In the genomic region with DNA sequence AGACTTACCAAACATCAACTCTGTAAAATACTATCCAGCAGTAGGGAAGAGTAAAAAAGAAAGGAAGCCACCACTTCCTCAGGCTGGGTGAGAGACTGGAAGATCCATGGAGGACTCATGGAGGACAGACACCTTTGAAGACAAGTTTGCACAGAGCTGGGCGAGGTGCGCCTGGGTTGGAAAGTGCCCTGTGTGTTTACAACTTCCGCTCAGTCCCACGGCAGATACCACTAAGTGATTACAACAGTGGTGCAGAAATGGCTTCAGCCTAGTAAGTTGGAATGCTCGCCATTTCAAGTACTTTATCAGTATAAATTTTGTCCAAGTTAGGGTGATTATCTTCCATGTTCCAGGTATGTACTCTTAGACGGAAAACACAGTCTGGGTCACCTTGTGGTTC, we compare ENCODE assay signal across 22 mouse cellular contexts.
DNase-seq lines count a peak whose midpoint lies in the region; ATAC-seq and TF ChIP-seq lines count a peak whose summit lies in the region.
"Had no signal": no experiment of that assay in that cellular context is flagged by ENCODE, and none has a peak within 500 bp of the region (broad histone marks: within the 10 kb centered on the region; RNA-seq: fewer than 3 reads in every experiment).

No protein-coding gene starts in this region.

- no peak overlapping the region for H3K4me3 ChIP-seq in heart, embryonic 13.5 days
- H3K4me3 ChIP-seq in liver, embryonic 12.5 days, result no peak overlapping the region
- no peak overlapping the region for H3K4me3 ChIP-seq in liver, postnatal 0 days (ENCODE audit: low read depth, low read length)
- H3K4me3 ChIP-seq in intestine, embryonic 16.5 days (ENCODE audit: low read length), result no peak overlapping the region
- no peak overlapping the region for H3K4me3 ChIP-seq in left cerebral cortex, adult 2 months
- H3K4me3 ChIP-seq: embryonic facial prominence, embryonic 15.5 days; gastrocnemius, adult 2 months; hindbrain, embryonic 15.5 days; limb, embryonic 15.5 days; midbrain, embryonic 10.5 days; stomach, embryonic 15.5 days had no signal

- H3K4me1 ChIP-seq in heart, embryonic 13.5 days, result peaks cover 67% of the 10 kb centered on the region
- H3K4me1 ChIP-seq in liver, embryonic 12.5 days, result peaks cover 26% of the 10 kb centered on the region
- peaks cover 4% of the 10 kb centered on the region for H3K4me1 ChIP-seq in liver, postnatal 0 days (ENCODE audit: insufficient read depth)
- H3K4me1 ChIP-seq in intestine, embryonic 16.5 days (ENCODE audit: control insufficient read depth, insufficient read depth, low read length), result peaks cover 2% of the 10 kb centered on the region; the same call in 1 of the 2 replicates
- H3K4me1 ChIP-seq: embryonic facial prominence, embryonic 15.5 days; limb, embryonic 15.5 days; stomach, embryonic 15.5 days had no signal

- no peaks in the 10 kb centered on the region for H3K27me3 ChIP-seq in heart, embryonic 13.5 days (replicated peaks)
- no peaks in the 10 kb centered on the region for H3K27me3 ChIP-seq in liver, embryonic 12.5 days (replicated peaks)
- H3K27me3 ChIP-seq in liver, postnatal 0 days (ENCODE audit: insufficient read depth, low read length), result no peaks in the 10 kb centered on the region
- H3K27me3 ChIP-seq in intestine, embryonic 16.5 days (replicated peaks; ENCODE audit: control insufficient read depth, insufficient read depth, low read length), result no peaks in the 10 kb centered on the region
- H3K27me3 ChIP-seq: embryonic facial prominence, embryonic 15.5 days; hindbrain, embryonic 15.5 days; limb, embryonic 15.5 days; stomach, embryonic 15.5 days had no signal

- no peaks in the 10 kb centered on the region for H3K9me3 ChIP-seq in heart, embryonic 13.5 days
- H3K9me3 ChIP-seq in liver, embryonic 12.5 days (replicated peaks), result no peaks in the 10 kb centered on the region
- H3K9me3 ChIP-seq in liver, postnatal 0 days (ENCODE audit: low read length), result no peaks in the 10 kb centered on the region
- H3K9me3 ChIP-seq in intestine, embryonic 16.5 days (ENCODE audit: control insufficient read depth, low read length), result no peaks in the 10 kb centered on the region
- H3K9me3 ChIP-seq: embryonic facial prominence, embryonic 15.5 days; hindbrain, embryonic 15.5 days; limb, embryonic 15.5 days; midbrain, embryonic 10.5 days; stomach, embryonic 15.5 days had no signal

- no peak for TF ChIP-seq CTCF in liver, postnatal 0 days (IDR thresholded peaks at IDR 0.05; ENCODE audit: low read depth)
- no peak for TF ChIP-seq CTCF in left cerebral cortex, adult 2 months (IDR thresholded peaks at IDR 0.05)

- intact Hi-C loops in left cerebral cortex, adult 2 months (cut with DNase I), result no loop called here

- peak overlapping the region; percentile 46 for H3K27ac ChIP-seq in heart, embryonic 13.5 days (replicated peaks)
- H3K27ac ChIP-seq in liver, embryonic 12.5 days, result peak overlapping the region; percentile 41; the same call in 1 of the 2 replicates
- H3K27ac ChIP-seq in liver, postnatal 0 days (ENCODE audit: low read depth), result no peak overlapping the region
- no peak overlapping the region for H3K27ac ChIP-seq in intestine, embryonic 16.5 days (ENCODE audit: low read length)
- H3K27ac ChIP-seq in left cerebral cortex, adult 2 months, result no peak overlapping the region
- H3K27ac ChIP-seq: embryonic facial prominence, embryonic 15.5 days; gastrocnemius, adult 2 months; hindbrain, embryonic 15.5 days; kidney, postnatal 0 days; limb, embryonic 15.5 days; midbrain, embryonic 10.5 days; stomach, embryonic 15.5 days had no signal

- H3K4me2 ChIP-seq in heart, embryonic 13.5 days, result peak overlapping the region; percentile 50
- H3K4me2 ChIP-seq in liver, embryonic 12.5 days, result no peak overlapping the region
- no peak overlapping the region for H3K4me2 ChIP-seq in liver, postnatal 0 days (ENCODE audit: low read depth, low read length)
- no peak overlapping the region for H3K4me2 ChIP-seq in intestine, embryonic 16.5 days (ENCODE audit: low read depth, low read length)
- H3K4me2 ChIP-seq: embryonic facial prominence, embryonic 15.5 days; hindbrain, embryonic 15.5 days; limb, embryonic 15.5 days; stomach, embryonic 15.5 days had no signal

- TF ChIP-seq EP300 in liver, postnatal 0 days (IDR thresholded peaks at IDR 0.05; ENCODE audit: low read depth), result no peak

- 50% methylated on average over 6 of the region's 6 CpGs for WGBS in heart, embryonic 13.5 days
- WGBS in liver, embryonic 12.5 days (ENCODE audit: insufficient replicate concordance), result 47% methylated on average over 6 of the region's 6 CpGs
- WGBS in liver, postnatal 0 days (ENCODE audit: insufficient replicate concordance), result 48% methylated on average over 6 of the region's 6 CpGs
- WGBS in intestine, embryonic 16.5 days, result 64% methylated on average over 6 of the region's 6 CpGs

- DNase-seq in heart, adult 11 months, result no peak
- no peak for DNase-seq in liver, postnatal 0 days
- no peak for DNase-seq in adrenal gland, postnatal 4 days (ENCODE audit: low spot score in 2 of 2)
- no peak for DNase-seq in left cerebral cortex, adult 2 months (ENCODE audit: extremely low spot score in 1 of 2, low spot score in 2 of 2)
- DNase-seq: adrenal gland, postnatal 36 days; B cell, adult 2 months; cerebellum, adult 18-20 months; cerebellum, postnatal 25 days; gastrocnemius, adult 2 months; kidney, adult 11 months; layer of hippocampus, postnatal 36 days; lung, postnatal 10 days; thymus, adult 18-20 months had no signal

- H3K9ac ChIP-seq in heart, embryonic 13.5 days, result no peak overlapping the region; the same call in 1 of the 2 replicates
- no peak overlapping the region for H3K9ac ChIP-seq in liver, embryonic 12.5 days
- no peak overlapping the region for H3K9ac ChIP-seq in liver, postnatal 0 days (replicated peaks)
- H3K9ac ChIP-seq in intestine, embryonic 16.5 days (ENCODE audit: low read depth, low read length), result no peak overlapping the region
- H3K9ac ChIP-seq: embryonic facial prominence, embryonic 15.5 days; hindbrain, embryonic 15.5 days; limb, embryonic 15.5 days; stomach, embryonic 15.5 days had no signal

- no peak for ATAC-seq in heart, embryonic 13.5 days (ENCODE audit: extremely low read depth, insufficient number of reproducible peaks, low FRiP score, low TSS enrichment)
- peak; percentile 50; the same call in 1 of the 2 replicates for ATAC-seq in liver, embryonic 12.5 days
- ATAC-seq in liver, postnatal 0 days, result no peak
- ATAC-seq in intestine, embryonic 16.5 days, result 0 out of 2 replicates have a peak, but pooled peaks have one; percentile 36

- H3K36me3 ChIP-seq in heart, embryonic 13.5 days, result no peaks in the 10 kb centered on the region
- H3K36me3 ChIP-seq in liver, embryonic 12.5 days, result no peaks in the 10 kb centered on the region
- no peaks in the 10 kb centered on the region for H3K36me3 ChIP-seq in liver, postnatal 0 days (replicated peaks; ENCODE audit: insufficient read depth, low read length)
- H3K36me3 ChIP-seq in intestine, embryonic 16.5 days (ENCODE audit: control insufficient read depth, insufficient read depth, low read length), result no peaks in the 10 kb centered on the region
- H3K36me3 ChIP-seq: embryonic facial prominence, embryonic 15.5 days; hindbrain, embryonic 15.5 days; limb, embryonic 15.5 days; midbrain, embryonic 10.5 days; stomach, embryonic 15.5 days had no signal

Comparison
In these comparisons a context has a peak if more than half of its experiments do, and no peak if none do; other contexts are left out.
1. ATAC-seq: peak in liver, embryonic 12.5 days (single experiment) and intestine, embryonic 16.5 days (single experiment); none in heart, embryonic 13.5 days (single experiment) and liver, postnatal 0 days (single experiment).
2. H3K27ac ChIP-seq: peak in heart, embryonic 13.5 days (single experiment) and liver, embryonic 12.5 days (single experiment); none in liver, postnatal 0 days (single experiment), intestine, embryonic 16.5 days (single experiment) and left cerebral cortex, adult 2 months (single experiment).